Mouse (Mus musculus) stomach, postnatal 0 days (tissue): ENCODE measurements around the gene Sptan1.

ENCODE experiments used
- CTCF ChIP-seq: IDR thresholded peaks from 2 replicates; pipeline ENCODE4 v1.5.1; 2016; ENCODE audit warnings: antibody characterized with exemption, low read depth, mild to moderate bottlenecking, moderate library complexity
- EP300 ChIP-seq: optimal IDR thresholded peaks from 2 replicates; pipeline ENCODE3; 2016; ENCODE audit warnings: antibody characterized with exemption

- peak; percentile 11 for TF ChIP-seq CTCF
- peak; percentile 20 for TF ChIP-seq EP300
Measured at GRCm38 (mm10) chr2:30048699-30049388, 83.5 kb downstream of the Sptan1 start, which contains the start of gene Wdr34.
